Mouse (Mus musculus): ENCODE data around the gene Tmem74b.
A peak's percentile ranks its signal among the peaks of the same experiment; 100 is the strongest.

Gene Tmem74b

DNA sequence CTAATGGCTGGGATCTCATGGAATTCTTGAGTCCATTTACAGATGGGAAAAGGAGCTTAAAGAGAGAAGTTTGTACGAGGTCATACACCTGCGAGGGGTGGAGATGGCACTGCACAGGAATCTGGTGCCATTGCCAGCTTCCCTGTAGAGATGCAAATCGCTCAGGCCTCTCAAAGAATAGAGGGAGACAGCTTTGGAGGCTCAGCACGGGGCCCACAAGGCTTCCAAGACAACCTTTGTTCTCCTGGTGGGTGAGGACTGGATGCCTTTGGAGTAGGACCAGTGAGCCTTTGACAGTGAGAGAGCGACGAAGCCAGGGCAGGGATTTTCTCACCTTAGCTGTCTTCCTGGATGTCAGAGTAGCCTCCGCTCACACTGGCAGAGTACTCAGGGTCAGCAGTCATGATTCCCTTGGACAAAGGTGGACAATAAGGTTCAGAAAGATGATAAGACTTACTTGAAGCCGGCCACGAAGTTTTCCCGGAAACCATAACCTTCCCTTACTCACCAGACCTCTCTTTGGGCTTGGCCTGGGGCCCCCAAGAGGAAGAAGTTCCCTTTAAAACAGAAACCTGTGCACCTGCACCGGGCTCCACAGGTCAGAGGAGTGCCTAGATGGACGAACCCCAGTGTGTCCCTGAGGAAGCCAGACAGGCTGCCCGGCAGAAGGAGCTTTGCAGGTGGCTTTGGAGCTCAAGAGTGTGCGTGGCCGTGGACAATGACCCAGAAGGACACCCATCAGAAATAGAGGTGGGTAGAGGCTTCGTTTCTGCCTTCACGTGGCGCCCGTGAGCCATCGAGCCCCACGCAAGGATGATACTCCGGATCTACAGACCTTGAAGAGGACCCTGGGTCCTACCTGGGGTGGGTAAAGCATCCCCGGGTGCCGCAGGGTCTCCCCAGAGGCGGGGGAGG, at the start of gene Tmem74b:
Gene Tmem74b (plus strand): TSS at position 778 of the 915 bp plus-strand sequence.
- DNase-seq, result no peak

GRCm38 (mm10) chr2:151652053-151652452, 49.8 kb upstream of the Tmem74b start:
- DNase-seq, result no peak

- no peak for DNase-seq
Measured at GRCm38 (mm10) chr2:151668433-151668832, 33.4 kb upstream of the Tmem74b start, which contains the start of gene Rad21l. Gene Rad21l (minus strand): TSS chr2:151668533.

DNA sequence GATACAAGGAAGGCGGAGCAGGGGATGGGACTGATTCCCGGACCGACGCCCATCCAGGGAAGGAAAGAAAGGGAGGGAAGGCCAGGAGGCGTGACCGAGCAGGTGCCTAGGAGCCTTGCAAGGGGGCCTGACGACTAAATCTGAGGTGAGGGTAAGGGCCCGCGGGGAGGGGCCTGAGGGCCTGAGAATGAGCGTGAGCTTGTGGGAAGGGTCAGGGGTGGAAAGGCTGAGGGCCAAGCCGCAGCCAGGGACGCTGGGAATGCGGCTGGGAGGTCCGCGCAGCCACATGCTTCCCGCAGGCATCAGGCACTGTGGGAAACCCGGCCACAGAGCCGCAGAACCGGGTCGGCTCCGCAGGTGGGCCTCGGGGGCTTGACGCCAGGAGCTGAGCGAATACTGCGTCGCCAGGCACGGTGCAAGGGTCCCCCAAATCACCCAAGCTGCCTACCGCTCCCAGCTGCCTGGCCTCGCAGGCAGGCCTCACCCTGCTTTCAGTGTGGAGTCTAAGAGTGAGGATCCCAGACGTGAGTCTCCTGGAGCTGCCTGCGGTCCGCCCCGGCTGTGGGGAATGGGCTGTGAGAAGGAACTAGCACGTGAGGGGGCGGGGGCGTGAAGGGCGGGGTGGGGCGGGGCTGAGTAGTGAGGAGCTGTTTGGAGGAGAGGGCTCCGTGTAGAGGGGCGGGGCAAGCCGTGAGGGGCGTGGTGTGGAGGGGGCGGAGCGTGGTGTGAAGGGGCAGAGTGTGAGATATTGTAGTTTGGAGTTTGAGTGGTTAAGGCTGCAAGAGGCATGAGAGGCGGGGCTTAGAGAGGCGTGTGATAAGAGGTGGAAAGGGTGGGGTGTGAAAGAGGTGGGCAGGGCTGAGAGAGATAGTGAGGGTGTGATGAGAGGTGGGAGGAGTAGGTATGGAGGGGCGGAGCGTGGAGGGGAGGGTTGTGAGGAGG, 31.5 kb upstream of the Tmem74b start:
- no peak for DNase-seq

- no peak for DNase-seq
Measured at GRCm38 (mm10) chr2:151670968-151671329, 30.9 kb upstream of the Tmem74b start.

GRCm38 (mm10) chr2:151676234-151676633, 25.6 kb upstream of the Tmem74b start:
- DNase-seq, result no peak

GRCm38 (mm10) chr2:151682357-151682756, 19.5 kb upstream of the Tmem74b start:
- DNase-seq, result no peak

DNA sequence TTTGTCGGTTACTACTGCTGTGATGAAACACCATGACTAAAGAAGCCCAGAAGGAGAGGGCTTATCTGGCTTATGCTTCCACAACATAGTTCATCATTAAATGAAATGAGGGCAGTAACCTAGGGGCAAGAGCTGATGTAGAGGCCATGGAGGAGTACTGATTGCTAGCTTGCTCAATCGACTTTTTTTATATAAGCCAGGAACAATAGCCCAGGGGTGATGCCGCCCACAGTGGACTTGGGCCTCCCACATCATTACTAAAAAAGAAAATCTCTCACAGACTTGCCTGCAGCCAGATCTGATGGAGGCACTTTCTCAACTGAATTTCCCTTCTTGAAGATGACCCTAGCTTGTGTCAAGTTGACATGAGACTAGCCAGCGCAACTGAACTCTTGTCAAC, 18.8 kb upstream of the Tmem74b start:
- no peak for DNase-seq

DNA sequence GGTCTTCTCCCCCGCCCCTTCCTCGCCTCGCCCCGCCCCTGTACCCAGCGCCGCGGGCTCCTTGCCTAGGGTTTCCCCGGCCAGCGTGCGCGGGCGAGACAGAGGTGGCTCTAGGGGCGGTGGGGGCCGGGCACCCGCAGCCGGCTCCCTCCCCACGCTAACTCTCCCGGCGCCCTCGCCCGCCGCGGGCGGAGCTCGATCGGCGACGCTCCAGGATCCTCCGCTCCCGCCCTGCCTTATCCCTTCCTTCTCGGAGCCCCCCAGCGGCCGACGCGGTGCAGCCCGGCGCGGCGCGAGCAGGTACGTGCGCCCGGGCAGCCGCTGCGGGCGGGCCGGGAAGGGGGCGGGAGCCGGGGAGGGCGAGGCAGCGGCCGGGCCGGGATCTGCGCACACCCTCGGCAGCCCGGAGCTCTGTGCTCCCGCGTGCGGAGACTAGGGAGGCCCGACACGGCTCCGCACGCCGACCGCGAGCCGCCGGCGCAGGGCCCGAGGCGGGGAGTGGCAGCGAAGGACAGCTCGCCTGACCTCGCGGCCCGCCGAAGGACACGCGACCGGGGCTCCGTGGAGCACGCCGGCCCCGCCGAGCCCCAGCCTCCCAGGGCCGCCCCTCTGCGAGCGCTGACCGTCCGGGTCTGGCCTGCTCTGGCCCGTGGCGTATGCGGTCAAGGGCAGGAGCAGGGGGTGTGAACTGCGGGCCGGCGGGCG, 490 bp downstream of the Tmem74b start:
- peak in 1 of 2 experiments; percentile 13 for DNase-seq

- DNase-seq, result no peak
Measured at GRCm38 (mm10) chr2:151702851-151703190, 1.0 kb downstream of the Tmem74b start.

DNA sequence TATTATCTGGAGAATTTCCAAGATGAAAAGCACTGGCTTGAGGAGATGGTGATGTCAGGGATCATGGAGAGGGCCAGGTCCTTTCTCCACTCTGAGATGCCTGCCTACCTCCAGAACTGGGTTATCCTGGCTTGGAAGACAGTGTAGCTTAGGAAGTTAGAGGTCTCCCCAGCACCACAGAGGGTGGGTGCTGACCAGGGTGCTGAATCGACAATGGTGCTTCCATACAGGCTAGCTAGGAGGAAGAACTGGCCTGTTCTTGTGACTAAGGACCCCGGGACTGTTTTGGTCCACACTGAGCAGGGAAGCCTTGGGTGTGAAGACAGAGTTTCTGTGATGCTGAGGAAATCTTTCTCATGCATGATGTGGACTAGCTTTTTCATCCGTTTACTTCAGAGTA, 10.8 kb downstream of the Tmem74b start:
- DNase-seq, result peak in 1 of 2 experiments; percentile 14

DNA sequence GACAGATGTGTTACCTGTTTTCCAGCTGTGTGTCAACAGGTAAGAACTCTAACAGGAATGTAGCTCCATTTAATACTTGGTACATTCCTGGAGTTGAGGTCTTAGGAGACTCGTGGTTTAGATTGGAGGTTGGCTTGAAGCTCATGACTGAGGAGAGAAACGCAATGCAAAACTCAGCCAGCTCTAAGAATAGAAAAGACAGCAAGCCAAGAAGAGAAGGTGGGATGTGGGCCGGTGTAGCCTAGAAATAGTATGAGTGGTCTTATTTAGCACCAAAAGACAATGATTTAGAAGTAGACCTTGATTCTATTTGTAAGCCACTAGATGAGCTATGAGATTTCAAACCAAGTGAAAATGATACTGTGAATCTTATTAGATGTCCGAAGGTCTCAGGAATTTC, 13.7 kb downstream of the Tmem74b start:
- no peak for DNase-seq

DNA sequence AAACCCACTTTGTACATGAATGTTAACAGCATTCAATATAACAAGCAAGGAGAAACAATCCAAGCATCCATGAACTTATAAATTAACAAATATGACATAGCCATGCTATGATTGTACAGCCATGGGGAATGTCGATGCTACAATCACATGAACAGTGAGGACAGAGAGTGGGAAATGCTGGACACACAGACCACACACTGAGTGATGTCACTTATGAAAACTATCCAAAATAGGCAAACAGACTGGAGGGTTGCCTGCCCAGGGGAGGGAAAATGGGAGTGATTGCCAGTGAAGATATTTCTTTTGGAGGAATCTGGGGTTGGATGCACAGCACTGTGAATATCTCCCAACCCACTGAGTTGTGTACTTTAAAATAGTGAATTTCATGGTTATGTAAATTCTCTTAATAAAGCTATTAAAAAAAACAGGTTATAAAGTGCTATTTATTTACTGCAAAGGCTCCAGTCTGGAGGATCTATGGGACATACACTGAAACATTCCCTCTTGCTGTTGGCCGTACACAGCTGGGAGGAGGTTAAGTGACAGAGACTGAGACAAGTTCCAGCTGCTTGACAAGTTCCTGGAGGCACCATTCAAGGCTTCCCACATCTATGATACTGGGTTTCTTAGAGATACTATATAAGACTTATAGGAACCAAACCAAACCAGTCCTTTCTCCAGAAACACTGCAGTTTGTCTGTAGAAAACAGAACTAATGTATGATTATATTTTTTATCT, 14.7 kb downstream of the Tmem74b start:
- no peak for DNase-seq

DNA sequence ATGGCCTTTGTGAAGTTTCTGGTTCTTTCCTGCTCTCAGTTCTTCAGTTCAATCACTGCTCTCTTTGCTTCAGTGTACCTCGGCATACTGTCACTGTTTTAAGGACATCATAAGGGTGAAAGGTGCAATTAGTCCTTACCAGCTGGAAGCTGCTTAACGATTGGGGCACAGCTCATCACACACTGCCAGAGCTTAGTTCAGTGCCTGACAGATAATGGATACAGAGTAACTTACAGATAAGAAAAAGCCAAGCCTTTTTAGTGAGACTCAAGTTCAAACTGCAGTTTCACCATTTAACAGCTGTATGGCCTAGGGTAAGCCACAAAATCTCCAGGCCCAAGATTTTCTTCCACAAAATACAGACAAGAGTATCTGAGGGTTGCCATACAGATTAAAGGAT, 22.3 kb downstream of the Tmem74b start:
- no peak for DNase-seq

DNA sequence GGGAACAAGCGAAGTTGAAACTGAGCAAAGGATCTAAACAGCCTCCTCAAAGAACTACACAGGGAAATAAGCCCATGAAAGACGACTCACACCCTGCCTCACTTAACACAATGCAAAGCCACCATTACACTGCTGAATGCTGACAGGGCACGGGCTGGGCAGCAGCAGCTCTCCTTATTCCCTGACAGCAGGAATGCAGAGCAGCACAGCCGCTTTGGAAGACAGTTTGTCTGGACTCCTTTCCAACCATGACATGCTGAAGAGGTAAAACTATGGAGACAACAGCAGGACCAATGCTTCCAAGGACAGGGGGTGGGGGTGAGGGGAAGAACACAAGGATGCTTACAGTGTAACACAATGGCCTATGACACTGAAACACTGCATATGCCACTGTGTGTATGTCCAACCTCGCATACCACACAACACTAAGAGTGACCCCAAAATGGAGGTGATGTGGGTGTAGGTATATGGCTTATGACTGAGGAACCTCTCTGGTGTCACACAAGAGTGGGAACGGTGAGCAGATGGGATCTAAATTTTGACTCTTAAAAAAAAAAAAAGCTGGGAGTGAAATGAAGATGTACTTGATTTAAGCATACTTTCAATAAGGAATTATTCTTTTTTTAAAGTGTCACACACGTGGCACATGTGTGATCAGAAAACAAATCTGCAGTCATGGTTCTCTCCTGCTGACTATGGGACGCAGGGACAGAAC, 31.5 kb downstream of the Tmem74b start:
- no peak for DNase-seq

DNA sequence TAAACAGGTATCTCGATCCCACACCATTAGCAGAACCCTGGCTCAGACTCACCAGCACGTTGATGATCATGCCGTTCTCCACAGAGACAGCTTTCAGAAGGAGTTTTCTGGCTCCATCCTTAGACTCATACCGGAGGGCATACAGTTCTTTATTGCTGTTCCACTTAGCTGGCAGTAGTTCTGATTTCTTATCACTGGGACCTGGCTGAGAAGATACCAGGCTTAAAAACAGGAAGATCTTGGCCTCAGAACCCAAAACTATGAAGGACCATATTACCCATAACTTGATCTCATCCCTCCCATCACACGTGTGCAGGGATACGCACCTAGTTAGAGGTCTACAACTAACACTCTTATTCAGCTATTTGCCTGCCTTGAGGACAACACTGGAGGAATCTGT, 33.6 kb downstream of the Tmem74b start:
- no peak for DNase-seq

DNA sequence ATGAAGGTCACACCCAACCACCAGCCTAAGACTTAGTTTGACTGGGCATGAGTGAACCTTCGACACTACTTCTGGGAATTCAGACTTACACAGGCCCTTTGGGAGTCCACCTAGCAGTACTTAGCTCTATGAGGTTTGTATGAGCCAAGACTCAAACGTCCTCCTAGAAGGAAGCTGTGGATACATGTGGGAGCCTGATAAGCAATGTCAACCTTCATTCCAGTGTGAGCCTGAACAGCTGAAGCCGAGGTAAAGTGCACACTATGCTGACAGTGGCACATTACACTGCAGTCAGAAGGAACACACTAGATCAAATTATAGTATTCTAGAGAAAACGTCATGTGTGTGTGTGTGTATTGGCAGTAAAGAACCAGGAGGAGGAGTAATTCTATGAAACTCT, 36.7 kb downstream of the Tmem74b start:
- no peak for DNase-seq

DNA sequence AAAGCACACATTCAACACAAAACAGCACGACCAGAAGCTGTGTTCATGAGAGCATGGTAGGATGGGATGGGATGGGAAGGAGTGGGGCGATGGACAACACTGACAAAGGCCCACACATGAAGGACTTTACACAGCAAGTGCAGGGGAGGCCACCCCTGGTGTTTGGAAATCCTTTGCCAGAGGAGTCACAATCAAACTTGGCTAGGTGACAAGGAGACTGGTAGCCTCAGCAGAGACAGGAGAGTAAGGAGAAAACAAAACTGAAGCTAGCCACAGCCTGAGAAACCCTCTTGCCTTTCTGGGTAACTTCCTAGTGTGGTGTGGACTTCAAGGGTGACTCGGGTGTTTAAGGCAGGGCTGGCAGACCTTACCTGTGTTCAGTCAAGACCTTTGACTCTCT, 37.3 kb downstream of the Tmem74b start:
- DNase-seq, result no peak

DNA sequence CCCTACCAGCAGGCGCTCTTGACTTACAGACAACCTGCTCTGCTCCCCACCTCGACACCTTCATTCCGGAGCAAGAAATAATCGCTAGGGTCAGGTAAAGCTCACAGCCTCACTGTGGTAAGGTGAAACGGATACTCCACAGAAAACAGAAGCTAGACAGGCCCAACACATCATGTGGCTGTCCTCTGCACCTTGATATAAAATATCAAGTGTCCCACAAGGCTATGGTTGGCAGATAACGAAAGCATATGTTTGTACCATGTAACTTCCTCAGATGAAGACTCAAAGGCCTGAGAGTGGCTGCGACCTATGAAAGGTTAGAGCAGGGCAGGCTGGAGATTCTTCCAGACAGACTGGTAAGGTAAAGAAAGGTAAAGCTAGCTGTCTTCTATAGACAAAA, 37.7 kb downstream of the Tmem74b start:
- no peak for DNase-seq

DNA sequence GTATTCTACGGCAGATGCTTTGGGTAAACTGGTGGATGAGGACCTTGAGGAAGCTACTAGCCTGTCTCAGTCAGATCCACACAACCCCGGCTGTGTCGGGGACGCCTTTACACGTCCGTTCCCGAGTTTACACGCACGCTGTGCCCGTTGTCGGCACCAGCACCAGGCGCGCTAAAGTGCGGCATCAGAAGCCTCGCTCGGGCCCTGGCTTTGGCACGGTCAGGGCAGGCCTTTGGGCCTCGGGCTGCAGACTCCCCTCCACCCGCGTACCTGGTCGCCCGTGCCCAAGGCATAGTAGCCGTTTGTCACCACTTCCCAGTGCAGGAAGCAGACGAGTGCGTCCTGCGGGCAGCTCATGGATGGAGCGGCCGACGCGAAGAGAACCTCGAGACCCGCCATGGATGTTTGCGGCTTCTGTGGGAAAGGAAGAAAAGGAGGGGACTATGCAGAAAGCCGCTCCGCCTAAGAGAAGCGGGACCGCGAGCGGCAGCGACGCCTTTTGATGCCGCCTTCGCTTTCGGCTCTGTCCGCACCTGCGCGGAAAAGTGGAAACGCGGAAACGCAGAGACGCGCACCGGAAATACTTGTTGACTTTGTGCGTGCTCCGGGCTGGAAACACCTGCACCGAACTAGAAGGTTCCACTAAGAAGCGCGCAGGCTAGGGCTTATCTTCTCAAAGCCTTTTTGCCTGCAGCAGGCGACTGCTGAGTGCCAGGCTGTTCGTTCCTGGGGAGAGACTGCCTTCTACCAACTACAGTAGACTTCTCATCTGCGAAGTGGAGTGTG, 39.1 kb downstream of the Tmem74b start:
- DNase-seq, result peak; percentile 69 to 85

DNA sequence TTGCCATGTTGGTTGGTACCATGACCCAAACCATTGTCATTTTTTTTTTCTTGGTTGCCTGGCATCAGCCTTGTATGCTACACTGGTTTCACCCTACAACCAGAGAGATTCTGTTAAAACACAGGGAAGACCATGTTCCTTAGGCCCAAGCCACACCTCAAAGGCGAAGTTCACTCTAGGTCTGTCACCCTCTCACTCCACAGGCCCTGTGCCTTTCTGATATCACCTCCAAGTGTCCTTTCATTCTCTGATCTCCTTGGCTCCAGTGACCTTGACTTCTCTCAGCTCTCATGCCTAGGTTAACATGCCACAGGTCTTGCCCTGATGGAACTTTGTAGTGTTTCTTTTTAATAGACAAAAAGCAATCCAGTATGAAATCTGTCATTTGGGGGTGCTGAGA, 40.3 kb downstream of the Tmem74b start:
- no peak for DNase-seq

All from spleen, adult 18-20 months (tissue).